Mouse (Mus musculus) forebrain, embryonic 12.5 days (tissue): ENCODE results near the gene Polr2i. TPM values are rescaled to one million over a fixed set of nuclear protein-coding genes. Genes with fewer than 3 reads are reported as not detected.

Source experiments
- ATAC-seq: fragments of 200-750 bp; cut with Nextera tagmentation; 2 replicates; pipeline ENCODE4 v1.8.0; 2017; ENCODE audit warnings: moderate TSS enrichment; ENCODE audit not compliant: low FRiP score
- H3K27ac ChIP-seq: fragments of 300-500 bp; sonication (generic); 2 replicates; pipeline ENCODE4 v1.5.1; 2016; ENCODE audit warnings: mild to moderate bottlenecking
- H3K27me3 ChIP-seq: fragments of 300-500 bp; sonication (generic); 2 replicates; pipeline ENCODE4 v1.6.1; 2016; ENCODE audit warnings: mild to moderate bottlenecking
- H3K36me3 ChIP-seq: fragments of 300-500 bp; sonication (generic); replicated peaks from 2 replicates; pipeline ENCODE4 v1.6.1; 2016; ENCODE audit warnings: mild to moderate bottlenecking
- H3K4me1 ChIP-seq: fragments of 300-500 bp; sonication (generic); 2 replicates; pipeline ENCODE4 v1.6.1; 2016
- H3K4me2 ChIP-seq: fragments of 300-500 bp; sonication (generic); 2 replicates; pipeline ENCODE4 v1.6.1; 2016; ENCODE audit warnings: mild to moderate bottlenecking, moderate library complexity
- H3K4me3 ChIP-seq: fragments of 300-500 bp; sonication (generic); replicated peaks from 2 replicates; pipeline ENCODE4 v1.5.1; 2016; ENCODE audit warnings: mild to moderate bottlenecking
- H3K9ac ChIP-seq: fragments of 300-500 bp; sonication (generic); 2 replicates; pipeline ENCODE4 v1.6.1; 2016; ENCODE audit warnings: mild to moderate bottlenecking
- H3K9me3 ChIP-seq: fragments of 300-500 bp; sonication (generic); 2 replicates; pipeline ENCODE4 v1.6.1; 2016
- WGBS: fragments of 180-500 bp; shearing (Covaris S2); methylation state at CpG from one replicate; pipeline ENCODE4 v1.1.7; 2016; 5-methylcytosine and 5-hydroxymethylcytosine counted together
- polyA plus RNA-seq: library from polyadenylated mRNA; unstranded; fragments of >200 nt; fragmentation: Nextera tagmentation; extraction: Ambion mirVana; gene quantifications from 2 replicates; pipeline ENCODE4 v1.2.1, GENCODE M21; 2016

Polr2i gene
- polyA plus RNA-seq, 1 experiment from 2014 or later: 164 TPM

DNA sequence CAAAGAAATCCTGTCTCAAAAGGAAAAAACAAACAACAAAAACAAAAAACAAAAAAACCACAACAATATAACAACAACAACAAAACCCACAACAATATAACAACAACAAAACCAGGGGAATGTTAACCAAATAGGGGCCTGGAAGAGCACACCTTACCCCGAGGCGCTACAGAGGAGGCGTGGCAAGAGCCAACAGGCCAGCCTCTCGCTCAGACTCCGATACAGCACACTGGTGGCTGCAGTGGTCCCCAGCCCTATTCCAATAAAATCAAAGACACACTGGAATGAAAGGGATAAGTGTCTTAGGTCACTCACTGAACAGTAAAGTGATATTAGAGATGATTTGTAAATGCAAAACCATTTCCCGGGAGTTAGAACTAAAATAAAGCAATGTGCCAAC lies 47.8 kb downstream of the Polr2i start:
- ATAC-seq: no peak
- H3K9me3 ChIP-seq: no peaks in the 10 kb centered on the region
- H3K27ac ChIP-seq: peak overlapping the region; percentile 96; the same call in 1 of the 2 replicates
- H3K4me2 ChIP-seq: peak overlapping the region; percentile 69
- H3K9ac ChIP-seq: peak overlapping the region; percentile 61
- no peaks in the 10 kb centered on the region for H3K27me3 ChIP-seq
- 0% methylated on average over 6 of the region's 6 CpGs for WGBS
- H3K4me1 ChIP-seq: peaks cover 15% of the 10 kb centered on the region
- peak overlapping the region; percentile 68 for H3K4me3 ChIP-seq
- no peaks in the 10 kb centered on the region for H3K36me3 ChIP-seq

DNA sequence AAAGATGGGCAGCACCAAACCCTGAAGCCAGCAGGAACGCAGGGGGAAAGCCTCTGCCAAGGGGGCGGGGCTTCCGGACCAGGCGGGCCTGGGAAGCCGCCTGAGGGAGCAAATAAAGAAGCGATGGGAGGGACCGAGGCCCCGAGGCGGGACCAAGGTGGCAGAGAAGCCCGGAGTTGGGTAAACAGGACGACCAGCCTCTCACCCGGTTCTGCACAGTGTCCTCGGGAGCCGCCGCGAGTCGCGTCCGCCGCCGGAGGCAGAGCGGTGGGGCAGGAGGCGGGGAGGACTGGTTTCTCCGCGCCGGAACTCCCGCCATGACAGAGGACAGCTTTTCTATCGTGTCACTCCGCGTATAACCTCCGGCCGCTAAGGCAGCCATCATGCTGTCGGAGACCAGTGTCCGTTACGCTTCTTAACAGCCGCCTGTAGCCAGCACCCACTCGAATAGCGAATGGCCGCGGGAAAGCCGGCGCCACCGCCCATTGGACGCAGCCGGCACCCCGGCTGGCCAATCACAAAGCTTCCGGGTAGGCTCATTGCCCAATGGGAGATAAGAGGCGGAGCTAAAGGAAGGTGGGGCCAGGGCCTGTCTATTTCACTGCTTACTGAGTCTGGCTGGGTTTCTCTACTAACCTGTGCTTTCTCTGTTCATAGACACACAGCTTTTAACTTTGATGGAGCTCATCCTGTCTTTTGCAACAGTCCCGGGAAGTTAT lies 48.4 kb downstream of the Polr2i start, which contains the start of the genes Thap8 and Wdr62:
Gene Thap8, plus strand, starts transcription at position 144 of the 719 bp plus-strand sequence.
Gene Wdr62, minus strand, starts transcription at position 469 of the 719 bp plus-strand sequence.
- ATAC-seq: peak; percentile 96
- Histone ChIP-seq H3K27me3 (no peaks in the 10 kb centered on the region), H3K27ac (peak within 1 kb of the TSS; percentile 96), H3K9me3 (no peaks in the 10 kb centered on the region), H3K36me3 (no peaks in the 10 kb centered on the region), H3K4me2 (peak within 1 kb of the TSS; percentile 69), H3K4me3 (peak within 1 kb of the TSS; percentile 68), H3K4me1 (peaks cover 15% of the 10 kb centered on the region), H3K9ac (peak within 1 kb of the TSS; percentile 61)
- WGBS: under 1% methylated on average over 49 of the region's 49 CpGs

DNA sequence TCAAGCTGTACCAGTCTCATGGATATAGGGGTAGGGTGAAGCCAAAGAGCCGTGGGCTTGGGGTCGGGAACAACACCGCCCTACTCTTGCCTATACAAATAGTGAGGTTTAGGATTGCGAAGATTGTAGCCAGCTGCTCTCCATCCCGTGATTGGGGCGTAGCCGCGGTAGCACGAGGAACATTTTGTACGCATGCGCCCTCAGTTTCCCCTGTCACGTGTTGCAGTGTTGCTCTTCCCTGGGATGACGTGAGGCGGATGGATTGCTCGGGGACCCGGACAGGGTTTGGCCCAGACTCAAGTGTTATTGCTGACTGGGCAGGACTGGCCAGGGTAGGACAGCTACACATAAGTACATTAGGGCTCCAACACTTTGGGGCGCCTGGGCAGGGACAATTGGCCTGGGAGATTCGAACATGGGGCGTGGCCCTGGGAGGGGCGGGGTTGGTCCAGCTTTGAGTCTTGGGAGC lies 49.0 kb downstream of the Polr2i start:
- Histone ChIP-seq H3K4me2 (peak overlapping the region; percentile 69), H3K9me3 (no peaks in the 10 kb centered on the region), H3K4me3 (peak overlapping the region; percentile 68), H3K4me1 (peaks cover 15% of the 10 kb centered on the region), H3K36me3 (no peaks in the 10 kb centered on the region), H3K9ac (peak overlapping the region; percentile 40; the same call in 1 of the 2 replicates), H3K27me3 (no peaks in the 10 kb centered on the region), H3K27ac (peak overlapping the region; percentile 96)
- ATAC-seq: peak; percentile 88
- 1% methylated on average over 20 of the region's 20 CpGs for WGBS

DNA sequence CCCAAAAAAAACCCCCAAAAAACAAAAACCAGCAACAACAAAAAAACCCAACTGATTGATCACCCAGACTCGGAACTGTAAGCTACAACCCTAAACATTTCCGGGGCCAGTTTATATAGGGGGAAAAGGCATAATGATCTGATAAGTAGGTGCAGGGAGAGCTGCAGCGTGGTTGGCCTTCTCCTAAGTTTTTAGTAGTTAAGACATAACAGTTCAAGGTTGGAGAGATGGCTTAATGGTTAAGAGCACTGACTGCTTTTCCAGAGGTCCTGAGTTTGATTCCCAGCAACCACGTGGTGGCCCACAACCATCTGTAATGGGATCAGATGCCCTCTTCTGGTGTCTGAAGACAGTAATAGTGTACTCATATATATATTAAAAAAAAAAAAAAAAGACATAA lies 49.8 kb downstream of the Polr2i start:
- no peaks in the 10 kb centered on the region for H3K27me3 ChIP-seq
- H3K9me3 ChIP-seq: no peaks in the 10 kb centered on the region
- no peaks in the 10 kb centered on the region for H3K36me3 ChIP-seq
- H3K27ac ChIP-seq: no peak overlapping the region
- no peak for ATAC-seq
- no peak overlapping the region for H3K4me3 ChIP-seq
- H3K9ac ChIP-seq: no peak overlapping the region
- peak overlapping the region; percentile 69; the same call in 1 of the 2 replicates for H3K4me2 ChIP-seq
- H3K4me1 ChIP-seq: peaks cover 15% of the 10 kb centered on the region
- 85% methylated on average over 4 of the region's 4 CpGs for WGBS

DNA sequence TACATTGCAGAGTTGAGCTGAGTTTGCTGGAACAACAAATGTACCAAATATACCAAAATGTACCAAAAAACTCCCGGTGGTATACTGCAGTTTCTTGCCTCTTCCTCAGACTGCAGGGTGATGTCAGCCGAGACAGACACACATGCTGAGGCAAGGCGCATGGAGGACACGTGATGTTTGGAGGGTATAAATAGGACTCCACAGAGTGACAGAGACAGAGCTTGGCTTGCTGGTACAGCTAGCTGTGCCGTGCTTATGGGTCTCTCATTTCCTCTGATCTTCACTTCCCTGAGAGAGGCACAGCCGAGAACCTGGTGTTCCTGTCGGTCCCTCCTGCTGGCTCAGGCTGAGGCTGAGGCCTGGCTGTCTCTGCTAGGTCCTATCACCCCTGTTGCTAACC lies 51.0 kb downstream of the Polr2i start:
- Histone ChIP-seq H3K4me2 (no peak overlapping the region), H3K9ac (no peak overlapping the region), H3K36me3 (no peaks in the 10 kb centered on the region), H3K9me3 (no peaks in the 10 kb centered on the region), H3K27ac (no peak overlapping the region), H3K27me3 (peaks cover 3% of the 10 kb centered on the region; the same call in 1 of the 2 replicates), H3K4me3 (no peak overlapping the region), H3K4me1 (peaks cover 15% of the 10 kb centered on the region)
- WGBS: 86% methylated on average over 7 of the region's 7 CpGs
- no peak for ATAC-seq

Other genes starting within 250 kb of the Polr2i start
- 10.3 and 12.1 TPM in 2 replicates for gene Zfp568, start 248.0 kb upstream of the Polr2i start, polyA plus RNA-seq
- gene Zfp14, start 180.6 kb upstream of the Polr2i start, polyA plus RNA-seq: 6.0 and 6.1 TPM in 2 replicates
- gene Zfp82, start 159.0 kb upstream of the Polr2i start, polyA plus RNA-seq: 4.7 and 8.9 TPM in 2 replicates
- gene Gm26920, start 141.5 kb upstream of the Polr2i start, polyA plus RNA-seq: 2.7 and 6.9 TPM in 2 replicates
- 13.5 and 16.2 TPM in 2 replicates for gene Zfp566, start 141.4 kb upstream of the Polr2i start, polyA plus RNA-seq
- 129 TPM in 2 replicates for gene Zfp260, start 137.2 kb upstream of the Polr2i start, polyA plus RNA-seq
- gene Zfp382, start 110.0 kb upstream of the Polr2i start, polyA plus RNA-seq: 16.1 and 21.2 TPM in 2 replicates
- 23.6 and 25.8 TPM in 2 replicates for gene Zfp146, start 62.2 kb upstream of the Polr2i start, polyA plus RNA-seq
- 3.0 and 3.7 TPM in 2 replicates for gene Cox7a1, start 47.8 kb upstream of the Polr2i start, polyA plus RNA-seq
- 44.5 and 51.3 TPM in 2 replicates for gene Capns1, start 33.1 kb upstream of the Polr2i start, polyA plus RNA-seq
- gene Tbcb, start 324 bp downstream of the Polr2i start, polyA plus RNA-seq: 245 and 256 TPM in 2 replicates
- gene Ovol3, start 3.8 kb downstream of the Polr2i start, polyA plus RNA-seq: 0.28 TPM in 1 of 2 replicates, not detected in the other
- gene Thap8, start 48.1 kb downstream of the Polr2i start, polyA plus RNA-seq: 0.51 and 0.68 TPM in 2 replicates
- gene Wdr62, start 48.5 kb downstream of the Polr2i start, polyA plus RNA-seq: 17.2 and 18.6 TPM in 2 replicates
- 77.2 and 87.9 TPM in 2 replicates for gene Clip3, start 59.8 kb downstream of the Polr2i start, polyA plus RNA-seq
- gene Alkbh6, start 76.8 kb downstream of the Polr2i start, polyA plus RNA-seq: 73.2 and 79.0 TPM in 2 replicates
- 21.8 and 23.5 TPM in 2 replicates for gene Syne4, start 82.9 kb downstream of the Polr2i start, polyA plus RNA-seq
- 2.0 TPM in 1 of 2 replicates, not detected in the other for gene E130208F15Rik, start 89.8 kb downstream of the Polr2i start, polyA plus RNA-seq
- gene Sdhaf1, start 91.9 kb downstream of the Polr2i start, polyA plus RNA-seq: 22.0 and 23.8 TPM in 2 replicates
- 7.3 and 8.1 TPM in 2 replicates for gene Lrfn3, start 130.8 kb downstream of the Polr2i start, polyA plus RNA-seq
- 11.3 and 11.7 TPM in 2 replicates for gene Tyrobp, start 181.8 kb downstream of the Polr2i start, polyA plus RNA-seq
- not detected in 2 replicates for gene Hcst, start 187.9 kb downstream of the Polr2i start, polyA plus RNA-seq
- gene Nfkbid, start 189.8 kb downstream of the Polr2i start, polyA plus RNA-seq: 0.97 and 1.4 TPM in 2 replicates
- gene Aplp1, start 213.6 kb downstream of the Polr2i start, polyA plus RNA-seq: 214 and 237 TPM in 2 replicates
- 1.1 and 1.6 TPM in 2 replicates for gene Kirrel2, start 225.7 kb downstream of the Polr2i start, polyA plus RNA-seq
- 0.09 and 0.35 TPM in 2 replicates for gene Nphs1, start 226.4 kb downstream of the Polr2i start, polyA plus RNA-seq